Mouse (Mus musculus) neural tube, embryonic 11.5 days (tissue): ENCODE data around the gene Irgq. TPM values are rescaled to one million over a fixed set of nuclear protein-coding genes. Genes with fewer than 3 reads are reported as not detected.
"Not testable (repeated sequence)": the region's sequence is repeated elsewhere in the genome, so short reads cannot be mapped to it uniquely, and the experiment has no call there.

Source experiments
- ATAC-seq: fragments of 200-750 bp; cut with Nextera tagmentation; 2 replicates; pipeline ENCODE4 v1.8.0; 2017; ENCODE audit warnings: moderate number of reproducible peaks, mild to moderate bottlenecking, moderate TSS enrichment, moderate library complexity; ENCODE audit not compliant: insufficient read depth, low FRiP score, low TSS enrichment
- DNase-seq: peaks from one replicate; pipeline ENCODE4 v3.0.0-alpha.2; 2015; ENCODE audit warnings: low spot score
- H3K27ac ChIP-seq: fragments of 300-500 bp; sonication (generic); 2 replicates; pipeline ENCODE4 v1.5.1; 2014; ENCODE audit warnings: low read depth, mild to moderate bottlenecking, low read length
- H3K27me3 ChIP-seq: fragments of 300-500 bp; sonication (generic); 2 replicates; pipeline ENCODE4 v1.6.1; 2014; ENCODE audit warnings: mild to moderate bottlenecking, low read length, mixed read lengths; ENCODE audit not compliant: control insufficient read depth, insufficient read depth
- H3K36me3 ChIP-seq: fragments of 300-500 bp; sonication (generic); 2 replicates; pipeline ENCODE4 v1.6.1; 2014; ENCODE audit warnings: mild to moderate bottlenecking, low read length, moderate library complexity, mixed read lengths; ENCODE audit not compliant: control insufficient read depth, insufficient read depth
- H3K4me1 ChIP-seq: fragments of 300-500 bp; sonication (generic); 2 replicates; pipeline ENCODE4 v1.6.1; 2014; ENCODE audit warnings: low read length, mixed read lengths; ENCODE audit not compliant: control insufficient read depth, insufficient read depth
- H3K4me2 ChIP-seq: fragments of 300-500 bp; sonication (generic); 2 replicates; pipeline ENCODE4 v1.6.1; 2014; ENCODE audit warnings: low read depth, mild to moderate bottlenecking, moderate library complexity
- H3K4me3 ChIP-seq: fragments of 300-500 bp; sonication (generic); 2 replicates; pipeline ENCODE4 v1.5.1; 2014; ENCODE audit warnings: low read depth, low read length
- H3K9ac ChIP-seq: fragments of 300-500 bp; sonication (generic); 2 replicates; pipeline ENCODE4 v1.6.1; 2014; ENCODE audit warnings: mild to moderate bottlenecking, low read length
- H3K9me3 ChIP-seq: fragments of 300-500 bp; sonication (generic); 2 replicates; pipeline ENCODE4 v1.6.1; 2016; ENCODE audit warnings: low read length; ENCODE audit not compliant: control insufficient read depth
- WGBS: fragments of 180-500 bp; shearing (Covaris S2); extraction: QIAGEN DNeasy Blood & Tissue Kit; methylation state at CpG from one replicate; pipeline ENCODE4 v1.1.7; 2014; 5-methylcytosine and 5-hydroxymethylcytosine counted together
- polyA plus RNA-seq: library from polyadenylated mRNA; unstranded; fragments of >200 nt; fragmentation: Nextera tagmentation; extraction: Ambion mirVana; gene quantifications from 2 replicates; pipeline ENCODE4 v1.2.1, GENCODE M21; 2014

Irgq gene
- 16.4 and 19.1 TPM in 2 replicates for polyA plus RNA-seq

- H3K9me3 ChIP-seq = no peaks in the 10 kb centered on the region
- peaks cover 2% of the 10 kb centered on the region for H3K36me3 ChIP-seq
- peak within 1 kb of the TSS; percentile 88 for H3K9ac ChIP-seq
- peak within 1 kb of the TSS; percentile 88 for H3K4me2 ChIP-seq
- peaks cover 16% of the 10 kb centered on the region for H3K27me3 ChIP-seq
- WGBS = under 1% methylated on average over 44 of the region's 44 CpGs
- H3K4me3 ChIP-seq = peak within 1 kb of the TSS; percentile 70
- H3K27ac ChIP-seq = peak within 1 kb of the TSS; percentile 80
- H3K4me1 ChIP-seq = peaks cover 15% of the 10 kb centered on the region; the same call in 1 of the 2 replicates
- ATAC-seq = peak; percentile 93
- peak; percentile 99 for DNase-seq
Measured at GRCm38 (mm10) chr7:24530062-24530931, at the start of gene Irgq. Irgq (plus strand) TSS chr7:24530689.

DNA sequence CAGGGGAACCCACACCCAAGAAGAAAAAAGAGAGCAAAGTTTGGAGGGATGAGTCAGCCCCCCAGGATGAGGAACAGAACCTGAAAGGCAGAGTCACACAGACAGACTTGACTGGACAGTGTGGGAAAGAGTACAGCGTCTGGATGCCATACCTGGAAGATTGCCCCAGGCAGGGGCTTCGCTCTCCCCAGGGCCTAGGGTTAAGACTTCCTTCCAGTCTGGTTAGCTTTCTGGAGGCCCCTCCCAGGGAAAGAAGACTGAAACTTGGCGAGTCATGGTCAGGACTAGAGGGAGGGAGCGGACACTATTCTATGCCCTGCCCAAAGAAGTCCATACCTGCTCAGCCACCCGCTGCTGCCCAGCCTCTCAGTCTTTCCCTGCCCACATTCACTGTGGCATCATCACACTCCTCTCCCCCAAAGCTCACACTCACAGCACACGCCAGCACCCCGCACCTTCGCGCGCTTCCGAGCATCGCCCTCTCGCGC lies 49.5 kb upstream of the Irgq start:
- Histone ChIP-seq H3K27me3 (0 out of 2 replicates have a peak, but pooled peaks cover 2% of the 10 kb centered on the region), H3K4me2 (peak overlapping the region; percentile 93), H3K4me1 (peaks cover 9% of the 10 kb centered on the region), H3K9ac (peak overlapping the region; percentile 86), H3K36me3 (no peaks in the 10 kb centered on the region), H3K4me3 (peak overlapping the region; percentile 70), H3K9me3 (no peaks in the 10 kb centered on the region), H3K27ac (no peak overlapping the region)
- 19% methylated on average over 14 of the region's 14 CpGs for WGBS
- DNase-seq = no peak
- peak; percentile 5; the same call in 1 of the 2 replicates for ATAC-seq

DNA sequence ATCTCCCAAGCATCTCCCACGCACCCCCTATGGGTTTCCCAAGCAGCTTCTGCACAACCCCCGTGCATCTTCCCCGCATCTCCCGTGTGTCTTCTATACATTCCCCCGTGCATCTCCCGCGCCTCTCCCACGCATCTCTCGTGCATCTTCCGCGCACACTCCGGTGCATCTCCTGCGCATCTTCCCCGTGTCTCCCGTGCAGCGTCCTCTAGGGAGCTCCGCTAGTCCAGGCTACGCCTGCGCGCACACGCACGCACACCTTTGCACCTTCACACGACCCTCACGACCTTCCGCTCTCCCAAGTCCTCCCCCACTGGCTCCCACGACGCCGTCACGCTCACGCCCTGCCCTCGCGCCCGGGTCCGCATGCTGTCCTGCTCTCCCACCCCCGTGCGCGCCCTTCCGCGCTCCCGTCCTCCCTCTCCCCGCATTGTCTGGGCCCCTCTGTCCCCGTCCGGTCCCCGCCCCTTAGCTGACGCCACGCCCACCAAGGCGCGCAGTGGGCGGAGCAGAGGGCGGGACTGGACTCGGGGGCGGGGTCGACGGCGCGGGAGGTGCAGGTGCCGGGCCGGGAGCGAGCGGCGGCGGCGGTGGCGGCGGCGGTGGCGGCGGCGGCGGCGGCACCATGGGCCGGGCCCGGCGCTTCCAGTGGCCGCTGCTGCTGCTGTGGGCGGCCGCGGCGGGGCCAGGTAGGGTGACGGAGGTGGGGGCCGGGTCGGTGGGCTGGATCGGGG lies 48.8 kb upstream of the Irgq start, which contains the start of gene Cadm4:
Gene Cadm4, plus strand, starts transcription at position 550 of the 734 bp plus-strand sequence.
- H3K4me2 ChIP-seq = peak within 1 kb of the TSS; percentile 93
- H3K9me3 ChIP-seq = no peaks in the 10 kb centered on the region
- under 1% methylated on average over 59 of the region's 83 CpGs for WGBS
- H3K9ac ChIP-seq = peak within 1 kb of the TSS; percentile 86
- DNase-seq (peak; percentile 95), ATAC-seq (peak; percentile 80)
- peaks cover 13% of the 10 kb centered on the region for H3K4me1 ChIP-seq
- no peaks in the 10 kb centered on the region for H3K36me3 ChIP-seq
- peak within 1 kb of the TSS; percentile 70 for H3K4me3 ChIP-seq
- 0 out of 2 replicates have a peak, but pooled peaks cover 2% of the 10 kb centered on the region for H3K27me3 ChIP-seq
- peak within 1 kb of the TSS; percentile 60; the same call in 1 of the 2 replicates for H3K27ac ChIP-seq

DNA sequence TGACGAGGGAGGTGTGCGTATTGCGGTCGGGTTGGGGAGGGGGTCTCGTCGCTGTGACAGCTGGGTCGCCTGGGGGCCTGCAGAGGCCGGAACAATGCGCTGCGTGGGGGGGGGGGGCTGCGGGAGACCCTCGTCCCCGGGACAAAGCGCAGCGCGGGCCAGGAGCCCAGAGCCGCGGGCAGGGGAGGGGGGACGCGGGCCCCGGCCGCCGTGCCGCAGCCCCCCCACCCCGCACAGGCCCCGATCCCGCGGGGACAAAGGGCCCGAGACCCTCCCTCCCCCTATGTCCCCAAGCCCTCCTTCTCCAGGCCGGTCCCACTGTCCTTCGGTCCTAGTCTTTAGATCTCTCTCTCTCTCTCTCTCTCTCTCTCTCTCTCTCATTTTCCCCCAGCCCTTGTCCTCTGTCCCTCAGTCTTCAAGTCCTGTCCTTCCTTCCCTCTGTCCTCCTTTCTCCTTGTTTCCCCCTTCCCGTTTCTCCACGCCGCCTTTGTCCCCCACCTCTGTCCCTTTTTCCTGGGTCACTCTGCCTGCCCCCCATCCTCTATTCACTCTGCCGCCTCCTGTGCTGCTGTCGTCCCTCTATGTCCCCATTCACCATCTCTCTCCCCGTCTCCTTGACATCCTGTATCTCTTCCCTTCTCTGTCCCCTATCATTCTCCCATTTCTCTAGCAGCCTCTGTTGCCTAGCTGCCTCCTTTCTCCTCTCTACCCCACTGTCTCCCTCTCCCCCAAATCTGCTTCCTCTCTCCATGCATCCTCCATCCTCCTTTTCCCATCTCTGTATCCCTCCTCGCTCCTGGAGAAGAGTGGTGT lies 48.1 kb upstream of the Irgq start:
- 0 out of 2 replicates have a peak, but pooled peaks cover 2% of the 10 kb centered on the region for H3K27me3 ChIP-seq
- peak; percentile 42 for DNase-seq

DNA sequence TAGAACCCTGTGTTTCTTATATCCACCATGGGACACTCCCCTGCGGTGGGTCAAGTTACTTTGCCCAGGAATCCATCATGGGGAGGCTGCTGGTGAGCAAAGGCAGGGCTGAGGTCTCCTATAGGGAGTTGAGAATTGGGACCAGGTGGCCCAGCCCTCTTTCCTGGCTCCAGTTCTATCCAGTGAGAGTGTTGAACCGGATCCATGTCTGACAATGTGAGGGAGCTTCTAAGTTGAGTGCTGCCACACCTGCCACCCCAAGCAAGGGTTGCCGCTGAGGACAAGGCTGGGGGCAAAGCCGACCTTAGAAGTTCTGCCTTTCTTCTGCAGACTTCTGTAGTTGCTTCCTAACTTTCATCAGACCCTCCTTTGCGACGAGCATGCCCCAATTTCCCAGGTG lies 47.2 kb upstream of the Irgq start:
- H3K27ac ChIP-seq, DNase-seq, ATAC-seq, H3K36me3 ChIP-seq, H3K27me3 ChIP-seq, H3K9me3 ChIP-seq: not testable (repeated sequence)
- Histone ChIP-seq H3K9ac (peak overlapping the region; percentile 86; the same call in 1 of the 2 replicates), H3K4me2 (peak overlapping the region; percentile 93), H3K4me1 (peaks cover 24% of the 10 kb centered on the region), H3K4me3 (peak overlapping the region; percentile 70)
- WGBS = 49% methylated on average over 6 of the region's 6 CpGs

More for the DNA sequence above, 48.1 kb upstream of the Irgq start:
- Histone ChIP-seq H3K4me1 (peaks cover 21% of the 10 kb centered on the region), H3K9me3 (no peaks in the 10 kb centered on the region), H3K4me2 (peak overlapping the region; percentile 93), H3K27ac (peak overlapping the region; percentile 60; the same call in 1 of the 2 replicates), H3K36me3 (no peaks in the 10 kb centered on the region), H3K9ac (peak overlapping the region; percentile 86), H3K4me3 (peak overlapping the region; percentile 70)
- ATAC-seq = peak; percentile 45
- WGBS = 3% methylated on average over 11 of the region's 38 CpGs

- Histone ChIP-seq H3K9me3 (no peaks in the 10 kb centered on the region), H3K4me2 (no peak overlapping the region), H3K9ac (no peak overlapping the region), H3K4me1 (peaks cover 24% of the 10 kb centered on the region), H3K27ac (no peak overlapping the region), H3K27me3 (0 out of 2 replicates have a peak, but pooled peaks cover 2% of the 10 kb centered on the region), H3K4me3 (no peak overlapping the region), H3K36me3 (no peaks in the 10 kb centered on the region)
- WGBS = 78% methylated on average over 9 of the region's 9 CpGs
- ATAC-seq (no peak), DNase-seq (no peak)
Measured at GRCm38 (mm10) chr7:24485481-24485880, 45.0 kb upstream of the Irgq start.

GRCm38 (mm10) chr7:24486654-24487130 lies 43.8 kb upstream of the Irgq start:
- Histone ChIP-seq H3K4me1 (peaks cover 19% of the 10 kb centered on the region), H3K4me3 (no peak overlapping the region), H3K36me3 (0 out of 2 replicates have a peak, but pooled peaks cover under 1% of the 10 kb centered on the region), H3K9me3 (no peaks in the 10 kb centered on the region), H3K27me3 (no peaks in the 10 kb centered on the region), H3K4me2 (peak overlapping the region; percentile 15; the same call in 1 of the 2 replicates), H3K9ac (peak overlapping the region; percentile 19), H3K27ac (peak overlapping the region; percentile 60; the same call in 1 of the 2 replicates)
- DNase-seq (peak; percentile 63), ATAC-seq (peak; percentile 52)
- WGBS = 56% methylated on average over 9 of the region's 9 CpGs
